Mouse (Mus musculus): ENCODE measurements at regions not wholly inside any gene's neighbourhood (a gene's known extent, or its start where the extent isn't known, plus 50 kb on each side); places are given as distances from the start of the nearest gene placed in this dataset.

GRCm38 (mm10) chr8:102575523-102575922, 209.9 kb downstream of the Cdh11 start:
- no peak for DNase-seq (ENCODE audit: low spot score in 2 of 2)

GRCm38 (mm10) chr8:102567779-102568178, 217.7 kb downstream of the Cdh11 start:
- no peak for DNase-seq (ENCODE audit: low spot score in 2 of 2)

- DNase-seq (ENCODE audit: low spot score in 2 of 2), result no peak
Observed at GRCm38 (mm10) chr8:102554213-102554612, 231.2 kb downstream of the Cdh11 start.

- peak in 1 of 2 experiments; percentile 14 for DNase-seq (ENCODE audit: low spot score in 2 of 2)
Observed at GRCm38 (mm10) chr8:102553348-102553935, 232.0 kb downstream of the Cdh11 start.

- DNase-seq (ENCODE audit: low spot score in 2 of 2), result no peak
Observed at GRCm38 (mm10) chr8:102538886-102539285, 246.6 kb downstream of the Cdh11 start.

- no peak for DNase-seq (ENCODE audit: low spot score in 2 of 2)
Observed at GRCm38 (mm10) chr8:102538068-102538467, 247.4 kb downstream of the Cdh11 start.

GRCm38 (mm10) chr8:102518446-102518845, 267.0 kb downstream of the Cdh11 start:
- DNase-seq (ENCODE audit: low spot score in 2 of 2), result no peak

- DNase-seq (ENCODE audit: low spot score in 2 of 2), result no peak
Observed at GRCm38 (mm10) chr8:102515748-102516147, 269.7 kb downstream of the Cdh11 start.

- no peak for DNase-seq (ENCODE audit: low spot score in 2 of 2)
Observed at GRCm38 (mm10) chr8:102514805-102515424, 270.5 kb downstream of the Cdh11 start.

GRCm38 (mm10) chr8:102500751-102501150, 284.7 kb downstream of the Cdh11 start:
- DNase-seq (ENCODE audit: low spot score in 2 of 2), result no peak

- DNase-seq (ENCODE audit: low spot score in 2 of 2), result no peak
Observed at GRCm38 (mm10) chr8:102500202-102500601, 285.2 kb downstream of the Cdh11 start.

GRCm38 (mm10) chr8:102499091-102499490, 286.4 kb downstream of the Cdh11 start:
- DNase-seq (ENCODE audit: low spot score in 2 of 2), result no peak

- no peak for DNase-seq (ENCODE audit: low spot score in 2 of 2)
Observed at GRCm38 (mm10) chr8:102497160-102497559, 288.3 kb downstream of the Cdh11 start.

GRCm38 (mm10) chr8:102496698-102497097, 288.7 kb downstream of the Cdh11 start:
- DNase-seq (ENCODE audit: low spot score in 2 of 2), result no peak

- DNase-seq (ENCODE audit: low spot score in 2 of 2), result no peak
Observed at GRCm38 (mm10) chr8:102496021-102496420, 289.4 kb downstream of the Cdh11 start.

- no peak for DNase-seq (ENCODE audit: low spot score in 2 of 2)
Observed at GRCm38 (mm10) chr8:102491015-102491414, 294.4 kb downstream of the Cdh11 start.

GRCm38 (mm10) chr8:102488284-102488683, 297.2 kb downstream of the Cdh11 start:
- no peak for DNase-seq (ENCODE audit: low spot score in 2 of 2)

GRCm38 (mm10) chr8:102487796-102488195, 297.6 kb downstream of the Cdh11 start:
- no peak for DNase-seq (ENCODE audit: low spot score in 2 of 2)

- DNase-seq (ENCODE audit: low spot score in 2 of 2), result no peak
Observed at GRCm38 (mm10) chr8:102475166-102475802, 310.2 kb downstream of the Cdh11 start.

GRCm38 (mm10) chr8:102474192-102474591, 311.2 kb downstream of the Cdh11 start:
- no peak for DNase-seq (ENCODE audit: low spot score in 2 of 2)

GRCm38 (mm10) chr8:102471352-102471751, 314.1 kb downstream of the Cdh11 start:
- DNase-seq (ENCODE audit: low spot score in 2 of 2), result no peak

GRCm38 (mm10) chr8:102462601-102463000, 322.8 kb downstream of the Cdh11 start:
- no peak for DNase-seq (ENCODE audit: low spot score in 2 of 2)

- DNase-seq (ENCODE audit: low spot score in 2 of 2), result no peak
Observed at GRCm38 (mm10) chr8:102443006-102443405, 342.4 kb downstream of the Cdh11 start.
